Mouse (Mus musculus) liver, embryonic 14.5 days (tissue): ENCODE measurements at regions not wholly inside any gene's neighbourhood (a gene's known extent, or its start where the extent isn't known, plus 50 kb on each side); places are given as distances from the start of the nearest gene placed in this dataset.

ENCODE experiments used
- CTCF ChIP-seq: IDR thresholded peaks from 2 replicates; pipeline ENCODE4 v1.5.1; 2016; ENCODE audit warnings: antibody characterized with exemption, low read depth, control low read depth
- EP300 ChIP-seq: IDR thresholded peaks from 2 replicates; pipeline ENCODE4 v1.6.1; 2016; ENCODE audit warnings: antibody characterized with exemption, low read depth

GRCm38 (mm10) chr16:78730583-78731501 lies 154.3 kb upstream of the D16Ertd472e start:
- TF ChIP-seq EP300 (no peak), CTCF (no peak)
